ENCODE assay signal across 2 mouse cellular contexts in genomic region chr10:70222231-70222630, GRCm38 (mm10). TPM values are rescaled to one million over a fixed set of nuclear protein-coding genes. Genes with fewer than 3 reads are reported as not detected.
"Had no signal": no experiment of that assay in that cellular context is flagged by ENCODE, and none has a peak within 500 bp of the region (broad histone marks: within the 10 kb centered on the region; RNA-seq: fewer than 3 reads in every experiment).

No protein-coding gene starts in this region.

RNA-seq across cellular contexts. Expression of gene Mrln, which starts 17.8 kb away (rescaled TPM):
- polyA plus RNA-seq: small intestine, adult 2 months; spleen, adult 2 months had no signal
